Mouse (Mus musculus): ENCODE data around the gene Synrg. TPM values are rescaled to one million over a fixed set of nuclear protein-coding genes. Genes with fewer than 3 reads are reported as not detected.

Gene Synrg
- polyA plus RNA-seq, 1 experiment from 2014 or later, result 3.5 TPM

DNA sequence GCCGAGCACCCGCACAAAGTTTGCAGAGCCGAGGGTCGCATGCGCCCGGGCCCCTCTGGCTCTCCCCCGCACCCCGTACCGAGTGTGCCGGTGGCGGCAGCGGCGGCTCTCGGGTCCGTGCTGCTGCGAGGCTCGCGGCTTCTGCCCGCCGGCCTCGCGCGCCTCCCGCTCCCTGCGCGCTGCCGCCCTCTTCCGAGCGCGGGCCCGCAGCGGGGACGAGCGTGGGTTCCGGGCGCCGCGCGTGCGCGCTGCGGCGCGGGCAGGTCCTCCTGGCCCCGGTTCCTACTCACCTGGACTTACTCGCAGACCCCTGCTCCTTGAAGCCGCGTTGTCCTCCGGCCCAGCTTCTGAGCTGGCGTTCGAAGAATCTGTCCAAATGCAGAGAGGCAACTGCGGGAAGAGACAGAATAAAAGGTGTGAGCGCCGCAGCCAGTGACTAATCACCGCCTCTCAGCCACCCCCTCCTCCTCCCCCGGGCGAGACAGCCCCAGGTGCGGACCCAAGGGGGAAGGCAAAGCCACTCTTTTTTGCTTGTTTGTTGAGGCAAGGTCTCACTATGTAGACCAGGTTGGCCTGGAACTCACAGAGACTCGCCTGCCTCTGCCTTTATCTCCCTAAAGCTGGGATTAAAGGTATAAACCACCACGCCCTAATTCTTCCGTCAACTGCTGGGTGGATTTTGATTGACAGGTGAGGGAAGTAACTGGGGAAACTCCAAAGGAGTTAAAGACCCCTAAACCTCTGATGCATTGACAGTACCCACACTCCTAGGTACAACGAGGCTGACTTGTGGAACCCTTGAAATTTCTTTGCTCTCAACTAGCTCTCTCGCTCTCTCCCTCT is 104.2 kb downstream of the Synrg start:
- ATAC-seq, result peak; percentile 78
- H3K4me2 ChIP-seq (ENCODE audit: low read depth, low read length), result peak overlapping the region; percentile 93
- H3K4me1 ChIP-seq (ENCODE audit: insufficient read depth), result peaks cover 20% of the 10 kb centered on the region
- no peak overlapping the region for H3K27ac ChIP-seq (ENCODE audit: low read depth)
- WGBS (ENCODE audit: insufficient replicate concordance), result 2% methylated on average over 58 of the region's 63 CpGs
- peak overlapping the region; percentile 54; the same call in 1 of the 2 replicates for H3K9ac ChIP-seq (replicated peaks)
- peak overlapping the region; percentile 67 for H3K4me3 ChIP-seq (ENCODE audit: low read depth, low read length)
- TF ChIP-seq CTCF (IDR thresholded peaks at IDR 0.05; ENCODE audit: low read depth) (no peak), EP300 (IDR thresholded peaks at IDR 0.05; ENCODE audit: low read depth) (no peak)
- H3K27me3 ChIP-seq (ENCODE audit: insufficient read depth, low read length), result peaks cover 34% of the 10 kb centered on the region
- H3K9me3 ChIP-seq (ENCODE audit: low read length), result no peaks in the 10 kb centered on the region
- DNase-seq, result peak; percentile 61
- no peaks in the 10 kb centered on the region for H3K36me3 ChIP-seq (replicated peaks; ENCODE audit: insufficient read depth, low read length)

DNA sequence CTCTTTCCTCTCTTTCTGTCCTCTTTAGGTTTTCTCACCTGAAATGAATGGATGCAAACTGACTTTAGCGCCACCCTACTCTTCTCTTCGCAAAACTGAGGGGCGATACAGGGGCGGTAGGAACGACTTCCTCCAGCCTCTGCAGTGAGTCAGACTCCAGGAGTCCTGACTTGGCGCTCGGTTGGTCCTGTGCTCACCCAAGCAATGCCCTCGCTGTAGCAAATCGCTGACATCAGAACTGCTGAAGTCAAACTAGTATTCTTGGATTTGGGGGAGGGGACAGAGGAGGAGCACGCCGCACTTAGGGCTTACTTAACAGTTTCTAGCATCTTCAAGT is 104.8 kb downstream of the Synrg start, which contains the start of gene Dusp14:
TSS of gene Dusp14 (minus strand) at position 228 of the 337 bp plus-strand sequence.
- ATAC-seq, result no peak
- H3K27ac ChIP-seq (ENCODE audit: low read depth), result no peak within 1 kb of the TSS
- H3K36me3 ChIP-seq (replicated peaks; ENCODE audit: insufficient read depth, low read length), result no peaks in the 10 kb centered on the region
- peak within 1 kb of the TSS; percentile 67 for H3K4me3 ChIP-seq (ENCODE audit: low read depth, low read length)
- TF ChIP-seq CTCF (IDR thresholded peaks at IDR 0.05; ENCODE audit: low read depth), result no peak
- no peak for TF ChIP-seq EP300 (IDR thresholded peaks at IDR 0.05; ENCODE audit: low read depth)
- H3K27me3 ChIP-seq (ENCODE audit: insufficient read depth, low read length), result peaks cover 34% of the 10 kb centered on the region
- peaks cover 23% of the 10 kb centered on the region for H3K4me1 ChIP-seq (ENCODE audit: insufficient read depth)
- 12% methylated on average over 11 of the region's 11 CpGs for WGBS (ENCODE audit: insufficient replicate concordance)
- H3K4me2 ChIP-seq (ENCODE audit: low read depth, low read length), result peak within 1 kb of the TSS; percentile 93
- H3K9ac ChIP-seq (replicated peaks), result peak within 1 kb of the TSS; percentile 54; the same call in 1 of the 2 replicates
- no peak for DNase-seq
- no peaks in the 10 kb centered on the region for H3K9me3 ChIP-seq (ENCODE audit: low read length)

DNA sequence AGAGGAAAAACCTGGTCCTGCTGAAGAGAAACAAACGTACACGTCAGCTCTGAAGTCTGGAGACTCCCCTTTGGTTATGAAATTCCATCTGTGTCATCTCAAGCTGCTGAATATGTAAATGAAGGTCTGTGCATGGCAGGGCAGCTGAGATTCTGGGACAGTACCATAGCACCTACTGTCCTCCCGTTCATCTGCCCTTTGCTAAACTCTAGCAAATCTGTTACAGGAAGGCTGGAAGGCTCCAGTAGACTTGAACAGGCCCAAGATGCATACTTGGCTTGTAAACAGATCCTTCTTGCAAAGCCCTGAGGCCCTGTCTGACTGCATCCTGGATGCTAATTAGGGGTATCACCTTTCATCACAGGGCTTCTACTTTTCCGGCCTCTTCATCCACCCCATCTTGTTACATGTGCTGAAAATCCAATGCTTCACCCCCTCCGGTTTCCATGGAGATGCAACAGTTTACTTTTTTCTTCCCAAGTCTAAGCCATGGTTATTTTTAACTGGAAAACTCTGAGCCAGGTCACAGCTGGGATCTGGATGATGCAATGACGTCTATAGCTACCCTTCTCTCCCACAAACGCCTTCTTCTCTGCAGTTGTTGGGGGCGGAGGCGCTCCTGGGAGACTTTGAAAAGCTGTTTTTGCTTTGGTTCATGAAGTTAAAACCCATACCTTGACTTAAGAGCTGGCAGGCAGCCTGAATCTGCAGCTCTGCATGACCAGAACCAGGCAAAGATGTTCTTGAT is 108.8 kb downstream of the Synrg start:
- Histone ChIP-seq H3K4me1 (ENCODE audit: insufficient read depth) (peaks cover 14% of the 10 kb centered on the region), H3K9me3 (ENCODE audit: low read length) (no peaks in the 10 kb centered on the region), H3K4me2 (ENCODE audit: low read depth, low read length) (no peak overlapping the region), H3K27ac (ENCODE audit: low read depth) (no peak overlapping the region), H3K9ac (replicated peaks) (no peak overlapping the region), H3K36me3 (replicated peaks; ENCODE audit: insufficient read depth, low read length) (no peaks in the 10 kb centered on the region; the same call in 1 of the 2 replicates), H3K27me3 (ENCODE audit: insufficient read depth, low read length) (peaks cover 11% of the 10 kb centered on the region), H3K4me3 (ENCODE audit: low read depth, low read length) (no peak overlapping the region)
- ATAC-seq (no peak), DNase-seq (no peak)
- 44% methylated on average over 9 of the region's 9 CpGs for WGBS (ENCODE audit: insufficient replicate concordance)
- TF ChIP-seq CTCF (IDR thresholded peaks at IDR 0.05; ENCODE audit: low read depth) (no peak), EP300 (IDR thresholded peaks at IDR 0.05; ENCODE audit: low read depth) (no peak)

DNA sequence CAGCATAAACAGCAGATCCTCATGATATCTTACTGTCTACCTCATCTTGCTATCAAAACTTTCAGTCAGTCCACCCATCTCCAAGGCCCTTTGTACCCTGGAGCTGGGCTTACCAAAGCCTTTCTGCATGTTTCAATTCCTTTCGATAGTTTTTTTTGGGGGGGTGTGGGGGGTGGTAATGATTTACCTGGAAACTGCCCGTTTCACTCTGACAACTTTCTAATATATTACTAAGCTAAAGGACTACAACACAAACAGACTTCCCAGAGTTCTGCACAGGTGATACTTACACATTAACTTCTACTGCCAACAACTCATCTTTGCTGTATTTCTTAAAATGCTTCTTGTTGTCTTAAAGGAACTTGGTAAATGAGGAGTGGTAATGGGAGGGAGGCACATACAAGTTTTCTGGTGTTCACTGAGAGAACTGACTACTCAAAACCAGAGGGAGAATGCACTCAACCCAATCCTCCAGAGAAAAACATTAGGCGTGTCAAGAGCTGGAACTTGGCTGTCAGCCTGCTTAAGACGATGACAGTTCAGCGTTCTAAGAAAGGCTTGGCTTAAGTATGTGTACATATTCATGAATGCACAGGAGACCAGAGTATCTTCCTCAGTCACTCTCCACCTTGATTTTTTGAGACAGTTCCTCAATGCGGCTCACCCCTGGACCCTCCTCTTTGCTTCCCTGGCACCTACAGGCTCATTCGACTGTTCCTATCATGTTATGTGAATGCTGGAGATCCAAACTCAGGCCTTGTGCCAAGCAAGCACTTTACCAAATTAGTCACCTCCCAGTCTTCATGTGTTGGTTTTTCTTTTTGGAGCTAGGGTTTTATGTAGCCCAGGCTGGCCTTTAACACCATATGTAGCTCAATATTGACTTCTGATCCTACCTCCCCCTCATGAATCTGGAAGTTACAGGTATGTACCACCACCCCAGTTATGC is 109.9 kb downstream of the Synrg start:
- WGBS (ENCODE audit: insufficient replicate concordance), result 63% methylated on average over 7 of the region's 7 CpGs
- no peak overlapping the region for H3K9ac ChIP-seq (replicated peaks)
- no peaks in the 10 kb centered on the region for H3K9me3 ChIP-seq (ENCODE audit: low read length)
- H3K4me2 ChIP-seq (ENCODE audit: low read depth, low read length), result no peak overlapping the region
- peaks cover 3% of the 10 kb centered on the region; the same call in 1 of the 2 replicates for H3K36me3 ChIP-seq (replicated peaks; ENCODE audit: insufficient read depth, low read length)
- no peak for DNase-seq
- no peak overlapping the region for H3K4me3 ChIP-seq (ENCODE audit: low read depth, low read length)
- no peak overlapping the region for H3K27ac ChIP-seq (ENCODE audit: low read depth)
- no peak for TF ChIP-seq EP300 (IDR thresholded peaks at IDR 0.05; ENCODE audit: low read depth)
- no peak for TF ChIP-seq CTCF (IDR thresholded peaks at IDR 0.05; ENCODE audit: low read depth)
- H3K27me3 ChIP-seq (ENCODE audit: insufficient read depth, low read length), result peaks cover 1% of the 10 kb centered on the region; the same call in 1 of the 2 replicates
- H3K4me1 ChIP-seq (ENCODE audit: insufficient read depth), result peaks cover 5% of the 10 kb centered on the region
- peak; percentile 45 for ATAC-seq

DNA sequence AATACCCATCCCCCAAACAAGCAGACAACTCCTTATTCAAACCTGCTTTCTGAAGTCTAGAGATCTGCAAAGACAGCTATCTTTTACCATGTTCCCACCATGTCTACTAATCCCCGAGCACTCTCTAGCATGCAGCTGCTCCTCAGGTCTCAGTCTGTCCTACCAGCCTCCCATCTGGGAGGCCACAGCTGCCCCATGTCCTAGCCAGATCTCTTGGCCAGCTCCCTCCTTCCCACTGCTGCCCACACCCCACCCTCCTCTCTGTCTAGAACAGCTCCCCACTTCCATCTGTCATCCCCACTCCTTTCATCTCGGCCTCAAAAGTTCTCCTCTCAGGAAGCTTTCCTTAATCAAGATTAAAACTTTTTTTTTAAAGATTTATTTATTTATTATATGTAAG is 112.8 kb downstream of the Synrg start:
- ATAC-seq, result no peak
- Histone ChIP-seq H3K27me3 (ENCODE audit: insufficient read depth, low read length) (no peaks in the 10 kb centered on the region), H3K4me1 (ENCODE audit: insufficient read depth) (peaks cover 3% of the 10 kb centered on the region), H3K9ac (replicated peaks) (no peak overlapping the region), H3K4me3 (ENCODE audit: low read depth, low read length) (no peak overlapping the region), H3K9me3 (ENCODE audit: low read length) (no peaks in the 10 kb centered on the region), H3K36me3 (replicated peaks; ENCODE audit: insufficient read depth, low read length) (peaks cover 11% of the 10 kb centered on the region), H3K4me2 (ENCODE audit: low read depth, low read length) (no peak overlapping the region), H3K27ac (ENCODE audit: low read depth) (no peak overlapping the region)
- no peak for DNase-seq
- WGBS (ENCODE audit: insufficient replicate concordance), result 86% methylated on average over 2 of the region's 2 CpGs
- TF ChIP-seq EP300 (IDR thresholded peaks at IDR 0.05; ENCODE audit: low read depth) (no peak), CTCF (IDR thresholded peaks at IDR 0.05; ENCODE audit: low read depth) (no peak)

Data from liver, postnatal 0 days (tissue).